Mouse (Mus musculus) ES-Bruce4 (cell line): ENCODE measurements around the gene Prkce.

Source experiments
- EP300 ChIP-seq: IDR thresholded peaks from 2 replicates; pipeline ENCODE4 v1.6.1; 2011; ENCODE audit warnings: low read depth, low read length; ENCODE audit not compliant: insufficient read depth
- POLR2A ChIP-seq: IDR thresholded peaks from one replicate; pipeline ENCODE4 v1.8.1; 2011; ENCODE audit warnings: low read length; ENCODE audit not compliant: insufficient read depth

GRCm38 (mm10) chr17:86463369-86463768 is 295.8 kb downstream of the Prkce start:
- TF ChIP-seq POLR2A (no peak), EP300 (no peak)
